In genomic region chr9:110436041-110436440, GRCm38 (mm10) we compare ENCODE assay signal across 34 mouse cellular contexts. TPM values are rescaled to one million over a fixed set of nuclear protein-coding genes. Genes with fewer than 3 reads are reported as not detected.
"Had no signal": no experiment of that assay in that cellular context is flagged by ENCODE, and none has a peak within 500 bp of the region (broad histone marks: within the 10 kb centered on the region; RNA-seq: fewer than 3 reads in every experiment).

No protein-coding gene starts in this region.

- H3K9ac ChIP-seq: limb, embryonic 12.5 days; limb, embryonic 13.5 days; limb, embryonic 15.5 days; liver, embryonic 12.5 days; liver, embryonic 13.5 days; liver, embryonic 14.5 days; liver, embryonic 15.5 days; liver, postnatal 0 days; lung, embryonic 14.5 days; lung, embryonic 15.5 days; midbrain, embryonic 12.5 days; midbrain, embryonic 13.5 days; neural tube, embryonic 12.5 days had no signal

- H3K9me3 ChIP-seq: limb, embryonic 10.5 days; limb, embryonic 12.5 days; limb, embryonic 13.5 days; limb, embryonic 15.5 days; liver, embryonic 12.5 days; liver, embryonic 13.5 days; liver, embryonic 15.5 days; lung, embryonic 15.5 days; megakaryocyte, embryonic 14.5 days; midbrain, embryonic 10.5 days; midbrain, embryonic 12.5 days; midbrain, embryonic 13.5 days; neural tube, embryonic 12.5 days had no signal

- DNase-seq: left cerebral cortex, postnatal 4 days; liver; liver, embryonic 13.5 days; liver, postnatal 0 days; lung, adult 18-20 months; lung, adult 2 months; lung, embryonic 14.5 days; lung, postnatal 10 days; lung, postnatal 14 days; lung, postnatal 36 days; lung, postnatal 4 days; midbrain, embryonic 14.5 days had no signal

- H3K4me1 ChIP-seq: limb, embryonic 10.5 days; limb, embryonic 12.5 days; limb, embryonic 13.5 days; limb, embryonic 15.5 days; lung, embryonic 15.5 days; midbrain, embryonic 10.5 days; midbrain, embryonic 12.5 days; midbrain, embryonic 13.5 days; neural tube, embryonic 12.5 days had no signal

- H3K27ac ChIP-seq: left cerebral cortex, adult 2 months; limb, embryonic 10.5 days; limb, embryonic 12.5 days; limb, embryonic 13.5 days; limb, embryonic 15.5 days; liver, embryonic 12.5 days; liver, embryonic 13.5 days; liver, embryonic 14.5 days; liver, embryonic 15.5 days; lung, embryonic 15.5 days; macrophage; midbrain, embryonic 10.5 days; midbrain, embryonic 12.5 days; midbrain, embryonic 13.5 days; neural tube, embryonic 12.5 days had no signal

- H3K27me3 ChIP-seq: limb, embryonic 12.5 days; limb, embryonic 13.5 days; limb, embryonic 15.5 days; liver, embryonic 12.5 days; liver, embryonic 13.5 days; liver, embryonic 15.5 days; lung, embryonic 15.5 days; megakaryocyte, embryonic 14.5 days; midbrain, embryonic 12.5 days; midbrain, embryonic 13.5 days; neural tube, embryonic 12.5 days had no signal

- H3K4me2 ChIP-seq: limb, embryonic 12.5 days; limb, embryonic 13.5 days; limb, embryonic 15.5 days; liver, embryonic 11.5 days; liver, embryonic 12.5 days; liver, embryonic 13.5 days; liver, embryonic 15.5 days; lung, embryonic 14.5 days; lung, embryonic 15.5 days; midbrain, embryonic 12.5 days; midbrain, embryonic 13.5 days; neural tube, embryonic 12.5 days had no signal

- ATAC-seq: liver, embryonic 12.5 days; liver, postnatal 0 days; lung, postnatal 0 days; midbrain, embryonic 13.5 days; midbrain, embryonic 16.5 days had no signal

- H3K4me3 ChIP-seq: left cerebral cortex, adult 2 months; limb, embryonic 10.5 days; limb, embryonic 12.5 days; limb, embryonic 13.5 days; limb, embryonic 15.5 days; liver, embryonic 12.5 days; liver, embryonic 13.5 days; liver, embryonic 15.5 days; lung, embryonic 15.5 days; megakaryocyte, embryonic 14.5 days; midbrain, embryonic 10.5 days; midbrain, embryonic 12.5 days; midbrain, embryonic 13.5 days; myocyte; neural tube, embryonic 12.5 days had no signal

RNA-seq across cellular contexts. Expression of gene Ngp, which starts 16.5 kb away (rescaled TPM):
- total RNA-seq: left cerebral cortex, postnatal 10 days; left cerebral cortex, postnatal 25 days; liver, adult 2 months had no signal
- polyA plus RNA-seq: limb, embryonic 10.5 days; myocyte had no signal
